Mouse (Mus musculus) megakaryocyte-erythroid progenitor cell, adult 5-6 weeks (primary cell): ENCODE data around the gene Hoxa9. TPM values are rescaled to one million over a fixed set of nuclear protein-coding genes. Genes with fewer than 3 reads are reported as not detected.

Experiments
- ATAC-seq: replicated peaks from 2 replicates; pipeline ENCODE4 v1.8.0; 2016; ENCODE audit warnings: mild to moderate bottlenecking, inconsistent platforms; ENCODE audit not compliant: severe bottlenecking, poor library complexity, low FRiP score, low TSS enrichment
- total RNA-seq, 2 experiments: library from RNA; stranded (forward) in 1 of 2; stranded (reverse) in 1 of 2; fragments of 200-1000, 215-1000 nt in 1 of 2; fragments of >200 nt in 1 of 2; fragmentation: Nextera tagmentation in 1 of 2; gene quantifications; 2 replicates each; pipeline ENCODE4 v1.2.3; 2014 to 2017

The Hoxa9 gene
- total RNA-seq (2014; fragmentation: Nextera tagmentation) (7.6 and 9.7 TPM in 2 replicates), total RNA-seq (2017) (10.3 and 27.1 TPM in 2 replicates)

DNA sequence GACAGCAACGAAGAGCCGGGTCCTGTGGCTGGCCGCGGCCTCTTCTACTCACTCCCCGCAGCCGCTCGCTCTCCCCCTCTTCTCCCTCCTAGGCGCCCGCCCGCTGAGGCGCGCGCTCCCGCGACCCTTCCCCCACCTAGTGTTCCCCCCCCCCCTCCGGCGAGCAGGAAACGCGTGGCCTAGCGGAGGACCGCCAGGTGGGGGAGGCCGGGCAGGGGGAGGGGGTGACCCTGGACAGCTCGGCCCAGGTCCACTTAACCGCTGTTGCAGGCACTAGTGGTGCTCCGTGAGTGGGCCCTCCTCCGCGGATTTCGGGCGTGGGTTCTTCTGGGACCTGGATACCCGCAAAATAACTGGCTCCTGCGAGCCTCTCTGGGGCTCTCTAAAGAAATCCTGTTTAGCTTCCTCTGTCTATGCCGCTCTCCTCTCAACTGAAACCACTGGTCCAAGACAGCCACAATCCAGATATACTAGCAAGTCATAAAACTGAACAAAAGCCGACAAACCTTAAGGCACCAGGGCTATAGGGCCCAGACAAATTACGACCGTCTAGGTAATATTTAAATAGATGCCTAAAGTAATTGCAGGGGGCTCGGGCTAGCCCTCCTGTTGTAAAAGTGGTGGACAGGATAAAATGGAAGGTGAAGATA is at the start of gene Hoxa9:
Gene Hoxa9, minus strand, starts transcription at position 574 of the 650 bp plus-strand sequence.
- no peak for ATAC-seq

DNA sequence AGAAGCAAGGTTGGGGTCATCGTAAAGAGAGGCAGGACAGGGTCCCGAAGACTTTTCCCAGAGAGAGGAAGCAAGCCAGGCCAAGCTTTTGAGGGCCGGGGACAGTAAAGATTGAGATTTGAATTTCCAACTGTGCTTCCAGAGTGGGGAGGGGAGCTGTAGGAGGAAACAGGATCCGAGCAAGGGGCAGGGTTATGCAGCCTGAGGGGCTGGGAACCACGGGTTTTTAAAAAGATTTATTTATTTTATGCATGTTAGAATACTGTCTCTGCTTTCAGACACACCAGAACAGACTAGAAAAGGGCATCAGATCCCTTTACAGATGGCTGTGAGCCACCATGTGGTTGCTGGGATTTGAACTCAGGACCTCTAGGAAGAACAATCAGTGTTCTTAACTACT is 46.0 kb upstream of the Hoxa9 start:
- ATAC-seq: no peak

DNA sequence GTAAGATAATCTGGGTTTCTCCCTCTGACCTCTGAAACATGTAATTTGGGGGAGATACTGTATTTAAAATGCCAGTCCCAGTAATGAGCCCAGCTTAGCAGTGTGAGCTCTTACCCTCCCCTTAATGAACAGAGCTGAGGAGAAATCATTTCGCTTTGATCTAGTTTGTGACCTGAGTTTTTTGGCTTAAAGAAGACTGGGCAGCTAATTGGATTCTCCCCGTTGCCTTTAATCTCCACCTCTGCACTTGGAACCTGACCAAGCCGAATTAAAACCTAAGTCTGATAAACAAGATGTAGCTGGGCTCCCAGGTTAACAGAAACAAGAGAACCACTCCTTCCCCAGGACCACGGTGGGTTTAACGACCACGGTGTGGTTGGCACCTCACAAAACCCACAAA is 45.5 kb upstream of the Hoxa9 start:
- ATAC-seq: no peak

DNA sequence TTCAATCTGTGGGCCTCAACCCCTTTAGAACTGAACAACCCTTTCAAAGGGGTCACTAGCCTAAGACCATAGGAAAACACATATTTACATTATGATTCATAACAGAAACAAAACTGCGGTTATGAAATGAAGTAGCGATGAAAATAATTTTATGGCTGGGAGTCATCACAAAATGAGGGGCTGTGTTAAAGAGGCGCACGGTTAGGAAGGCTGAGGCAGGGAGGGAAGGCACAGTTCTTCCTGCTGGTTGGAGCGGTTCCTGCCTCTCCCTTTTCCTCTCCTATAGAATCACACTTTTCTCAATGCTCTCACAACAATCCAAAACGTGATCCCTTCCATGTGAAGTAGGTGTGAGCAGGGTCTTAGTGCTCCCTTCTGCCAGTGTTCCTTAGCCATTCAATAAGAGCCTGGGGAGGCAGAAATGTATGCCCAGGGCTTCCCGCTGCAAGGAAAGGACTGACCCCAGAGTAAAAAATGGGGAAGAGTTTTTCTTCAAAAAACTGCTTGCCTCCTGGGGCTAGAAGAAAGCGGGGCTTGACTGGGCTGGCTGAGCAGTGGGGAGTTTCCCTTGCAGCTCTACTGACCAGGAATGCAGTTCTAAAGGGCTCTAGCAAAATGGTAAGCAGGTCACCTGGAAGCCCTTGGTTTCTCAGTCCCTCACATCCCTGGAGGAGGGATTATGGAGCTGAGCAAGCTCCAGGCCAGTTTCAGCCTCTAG is 44.8 kb upstream of the Hoxa9 start:
- ATAC-seq: no peak

DNA sequence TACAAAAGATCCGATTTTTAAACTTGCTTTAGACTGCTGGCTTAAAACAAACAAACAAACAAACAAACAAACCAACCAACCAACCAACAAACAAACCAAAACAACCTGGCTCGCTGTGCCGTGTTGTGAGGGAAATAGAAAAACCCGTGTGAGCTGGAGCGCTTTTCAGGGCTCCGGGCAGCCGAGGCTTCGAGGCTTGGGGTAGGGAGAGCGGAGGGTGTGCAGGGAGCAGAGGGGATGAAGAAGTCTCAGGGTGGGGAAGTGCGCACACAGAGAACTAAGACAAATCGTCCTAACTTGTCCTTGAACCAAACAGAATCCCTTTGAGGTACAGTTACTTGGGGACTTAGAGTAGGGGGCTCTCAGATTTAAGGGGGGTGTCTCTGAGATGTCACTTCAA is 43.7 kb upstream of the Hoxa9 start:
- ATAC-seq: no peak

DNA sequence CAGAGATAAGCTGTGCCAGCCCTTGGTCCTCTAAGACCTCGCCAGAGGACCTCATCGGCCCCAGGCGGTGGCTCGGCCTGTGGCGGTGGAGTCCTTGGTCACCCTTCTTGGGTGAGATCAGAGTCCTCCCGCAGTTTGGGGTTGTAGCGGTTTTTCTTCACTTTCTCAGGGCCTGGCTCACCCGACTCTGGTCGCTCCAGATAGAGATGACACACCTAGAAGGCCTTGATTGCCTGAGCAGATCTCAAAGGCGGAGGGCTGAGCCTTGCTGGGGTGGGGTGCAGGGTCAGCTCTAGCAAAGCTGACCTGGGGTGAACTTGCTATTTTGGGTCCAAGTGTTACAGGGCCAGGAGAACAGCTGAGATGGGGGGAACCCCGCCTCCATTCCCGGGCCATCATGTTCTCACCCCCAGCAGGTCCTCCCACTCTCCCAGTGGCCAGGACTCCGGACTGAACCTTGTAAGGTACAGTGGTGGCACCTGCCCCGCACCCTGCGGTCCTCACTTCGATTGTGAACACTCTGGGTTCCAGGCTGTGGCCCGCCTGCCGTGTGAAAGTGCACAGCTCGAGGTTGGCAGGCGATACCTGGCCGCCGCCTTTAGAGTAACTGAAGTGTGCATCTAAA is 42.9 kb upstream of the Hoxa9 start:
- no peak for ATAC-seq

DNA sequence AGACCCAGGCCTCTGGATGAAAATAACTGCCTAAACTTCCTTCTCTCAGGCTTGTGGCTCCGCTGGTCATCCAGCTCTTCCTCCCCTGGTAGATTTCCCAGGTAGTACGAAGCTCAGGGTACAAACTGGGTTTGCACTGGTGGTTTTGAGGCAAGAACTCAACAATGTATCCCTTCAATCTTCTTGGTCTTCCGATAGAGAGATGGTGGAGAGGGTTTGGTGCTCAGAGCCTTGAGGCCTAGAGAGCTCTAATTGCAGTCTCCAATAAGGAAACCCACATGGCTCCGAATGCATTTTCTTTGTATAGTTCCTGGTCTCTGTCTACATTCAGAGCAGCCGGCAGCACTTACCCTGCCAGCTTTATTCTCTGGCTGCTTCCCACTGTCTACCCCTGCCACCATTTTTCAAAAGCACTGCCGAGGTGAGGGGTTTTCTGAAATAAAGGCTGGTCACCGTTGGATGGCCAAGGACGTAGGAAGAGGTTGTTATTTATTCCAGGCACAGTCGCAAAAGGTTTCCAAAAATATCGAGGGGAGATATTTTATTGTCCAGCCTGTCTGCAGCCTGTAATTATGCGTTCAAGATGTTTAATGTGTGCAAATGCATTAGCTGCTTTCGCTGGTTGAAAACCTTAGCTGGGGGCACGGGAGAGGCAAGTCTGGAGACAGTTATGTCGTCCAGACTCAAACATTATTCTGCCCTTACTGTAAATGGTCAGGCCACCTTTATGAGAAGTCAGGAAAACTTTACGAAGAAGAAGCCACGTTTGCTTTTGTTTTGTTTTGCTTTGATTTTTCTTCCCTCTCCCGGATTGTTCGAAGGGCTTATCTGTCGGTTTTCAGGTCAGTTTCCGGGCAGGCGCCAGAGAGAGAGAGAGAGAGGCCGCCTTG is 42.1 kb upstream of the Hoxa9 start:
- no peak for ATAC-seq

DNA sequence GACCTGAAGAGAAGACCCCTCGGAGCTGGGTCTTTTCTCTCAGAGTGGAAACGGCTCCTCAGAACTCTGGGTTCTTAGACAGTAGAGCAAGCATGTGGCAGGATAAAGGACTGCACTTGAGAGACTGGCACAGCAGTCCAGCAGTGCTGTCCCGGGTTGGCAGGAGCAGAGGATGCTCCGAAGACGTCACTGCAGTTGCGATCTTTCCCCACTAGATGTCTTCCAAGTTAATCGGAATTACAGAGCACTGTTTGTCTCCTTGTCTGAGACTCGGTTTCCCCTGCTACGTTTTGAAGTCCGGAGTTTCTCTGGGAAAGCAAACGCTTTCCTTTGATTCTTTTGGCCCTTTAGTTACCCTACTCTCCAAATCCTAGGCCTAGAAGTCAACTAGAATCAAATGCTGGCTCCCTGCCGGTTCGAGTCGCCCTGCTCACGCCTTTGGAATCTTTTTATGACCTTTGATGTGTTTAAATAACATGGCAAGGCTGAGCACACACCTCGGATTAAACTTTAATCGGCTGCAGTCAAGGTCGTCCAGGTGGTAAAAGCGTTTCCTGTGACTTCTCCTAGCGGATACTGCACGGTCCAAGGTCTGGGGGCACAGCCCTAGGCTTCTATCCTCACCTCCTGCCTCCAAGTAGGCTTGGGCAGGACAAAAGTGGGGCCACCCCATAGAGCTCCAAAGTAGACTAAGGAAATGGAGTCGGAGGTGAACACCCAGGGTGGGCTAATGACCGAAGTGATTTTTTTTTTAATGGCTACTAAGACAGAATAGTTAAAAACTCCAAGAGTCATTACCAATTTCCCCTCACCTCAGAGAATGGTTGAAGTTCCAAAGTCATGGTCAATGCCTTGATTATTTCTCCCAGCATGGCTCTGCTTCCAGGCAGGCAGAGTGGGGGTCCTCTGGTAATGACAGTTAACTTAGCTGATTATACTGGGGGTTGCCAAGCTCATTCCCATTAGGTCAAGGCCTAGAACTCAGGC is 39.9 kb upstream of the Hoxa9 start:
- peak; percentile 86 for ATAC-seq

DNA sequence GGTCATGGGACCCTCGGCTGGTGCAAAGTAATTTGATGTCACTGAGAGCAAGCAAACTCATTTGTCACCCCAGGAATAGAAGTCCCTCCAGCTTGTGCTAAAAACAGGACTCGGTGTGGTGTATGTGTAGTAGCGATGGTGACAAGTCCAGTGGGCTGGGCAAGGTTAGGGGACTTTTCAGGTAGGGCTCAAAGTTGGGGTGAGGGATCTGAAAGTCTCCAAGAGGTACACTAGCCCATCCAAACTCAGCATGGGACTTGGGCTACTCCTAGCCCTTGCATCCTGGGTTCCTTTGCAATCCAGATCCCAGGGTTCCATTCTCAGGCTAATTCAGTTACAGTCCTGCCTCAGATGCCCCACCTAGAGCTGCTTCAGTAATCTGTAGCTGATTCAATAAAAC is 37.9 kb upstream of the Hoxa9 start:
- ATAC-seq: no peak

DNA sequence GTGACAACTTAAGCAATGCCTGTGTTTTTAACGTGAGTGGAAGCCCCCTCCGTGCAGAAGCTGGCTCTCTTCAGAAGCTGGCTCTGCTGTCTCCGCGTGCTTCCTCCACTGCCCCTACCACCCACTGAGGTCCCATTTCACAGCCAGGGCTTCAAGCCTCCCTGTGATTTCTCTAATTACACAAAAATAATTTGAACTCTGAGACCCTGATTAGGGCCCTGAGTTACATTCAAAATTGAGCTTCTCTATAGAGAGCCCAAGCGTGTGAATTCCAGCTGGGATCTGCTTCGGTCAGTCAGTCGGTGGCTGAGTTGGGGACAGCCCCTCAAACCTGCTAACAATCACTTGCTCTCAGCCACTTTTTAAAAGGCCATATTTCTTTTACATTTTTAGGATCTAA is 37.5 kb upstream of the Hoxa9 start:
- no peak for ATAC-seq

DNA sequence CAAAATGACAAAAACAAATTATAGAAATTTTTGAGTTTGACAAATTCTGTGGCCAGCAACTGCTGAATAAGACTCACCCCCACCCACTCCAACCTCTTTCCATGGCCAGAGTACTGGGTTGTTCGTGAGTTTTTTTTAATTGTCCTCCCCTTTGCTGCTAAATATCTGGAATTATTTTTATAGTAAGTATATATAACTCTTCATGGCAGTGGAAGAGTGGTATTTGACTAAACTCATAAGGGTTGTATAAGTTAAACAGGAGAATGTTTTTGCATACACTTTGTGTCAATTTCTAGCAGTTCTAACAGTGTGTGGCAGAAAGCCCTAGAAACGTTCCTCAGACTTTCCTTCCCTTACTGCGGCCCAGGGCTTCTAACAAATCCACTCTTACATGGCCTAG is 36.8 kb upstream of the Hoxa9 start:
- no peak for ATAC-seq

DNA sequence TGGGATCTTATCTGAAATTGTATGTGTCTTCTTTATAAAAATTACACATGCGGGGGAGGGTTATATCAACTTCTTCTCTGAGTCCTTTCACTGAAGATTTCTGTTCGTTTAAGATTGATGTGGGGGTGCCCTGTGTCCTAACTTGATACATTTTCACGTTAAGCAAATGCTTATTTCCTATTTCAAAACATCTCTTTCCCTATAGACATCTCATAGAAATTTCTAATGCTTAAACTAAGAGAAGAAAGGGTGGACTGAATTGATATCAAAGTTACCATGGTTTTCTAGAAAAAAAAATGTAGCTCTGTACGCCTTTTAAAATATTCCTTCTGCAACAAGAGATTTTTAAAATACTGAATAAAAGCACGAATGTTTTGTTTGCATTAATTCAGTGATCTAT is 36.3 kb upstream of the Hoxa9 start:
- no peak for ATAC-seq

DNA sequence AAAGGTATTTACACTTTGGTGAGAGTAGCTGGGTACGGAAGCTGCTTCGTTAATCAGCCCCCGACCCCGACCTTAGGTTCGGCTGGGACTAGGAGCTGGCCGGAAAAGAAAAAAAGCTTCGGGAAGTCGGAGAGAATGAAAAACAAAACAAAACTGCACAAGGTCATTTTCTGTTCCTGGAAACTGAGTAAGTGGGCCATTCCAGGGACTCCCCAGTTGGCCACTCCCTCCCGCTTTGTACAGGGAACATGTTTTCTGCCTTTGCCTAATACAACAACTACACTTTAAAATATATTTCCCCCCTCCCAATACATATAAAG is 35.7 kb upstream of the Hoxa9 start:
- no peak for ATAC-seq

DNA sequence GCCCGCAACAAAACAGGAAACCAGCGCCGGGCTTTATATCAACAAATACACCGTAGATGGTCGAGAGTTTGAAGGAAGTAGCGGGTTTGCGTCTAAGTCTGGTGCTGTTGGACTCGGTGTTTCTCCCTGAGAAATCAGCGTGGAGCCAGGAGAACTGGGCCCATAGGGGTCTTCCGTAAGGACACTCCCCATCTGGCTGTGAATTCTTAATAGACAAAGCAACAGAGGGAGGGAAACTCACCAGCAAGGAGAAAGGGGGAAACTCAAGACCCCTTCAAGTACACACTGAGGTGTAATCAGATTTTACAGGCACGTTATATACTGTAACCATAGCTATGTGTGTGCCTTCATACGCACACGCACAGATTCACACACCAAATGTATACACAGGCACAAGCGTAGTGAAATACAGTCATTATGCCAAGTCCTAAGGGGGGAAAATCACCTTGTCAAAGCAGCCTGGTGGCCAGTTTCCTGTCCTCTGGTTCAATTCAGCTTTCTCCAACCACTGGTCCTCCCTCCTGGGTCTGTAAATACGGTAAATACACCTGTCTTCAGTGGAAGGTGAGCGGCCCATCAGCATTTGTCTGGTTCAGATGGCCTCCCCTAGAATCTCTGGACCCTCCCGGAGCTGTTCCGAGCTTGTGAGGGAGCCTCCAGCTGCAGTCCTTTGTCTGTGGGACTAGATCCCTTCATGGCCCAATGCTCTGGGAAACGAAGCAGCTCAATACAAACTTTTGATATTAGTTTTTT is 35.2 kb upstream of the Hoxa9 start:
- no peak for ATAC-seq

DNA sequence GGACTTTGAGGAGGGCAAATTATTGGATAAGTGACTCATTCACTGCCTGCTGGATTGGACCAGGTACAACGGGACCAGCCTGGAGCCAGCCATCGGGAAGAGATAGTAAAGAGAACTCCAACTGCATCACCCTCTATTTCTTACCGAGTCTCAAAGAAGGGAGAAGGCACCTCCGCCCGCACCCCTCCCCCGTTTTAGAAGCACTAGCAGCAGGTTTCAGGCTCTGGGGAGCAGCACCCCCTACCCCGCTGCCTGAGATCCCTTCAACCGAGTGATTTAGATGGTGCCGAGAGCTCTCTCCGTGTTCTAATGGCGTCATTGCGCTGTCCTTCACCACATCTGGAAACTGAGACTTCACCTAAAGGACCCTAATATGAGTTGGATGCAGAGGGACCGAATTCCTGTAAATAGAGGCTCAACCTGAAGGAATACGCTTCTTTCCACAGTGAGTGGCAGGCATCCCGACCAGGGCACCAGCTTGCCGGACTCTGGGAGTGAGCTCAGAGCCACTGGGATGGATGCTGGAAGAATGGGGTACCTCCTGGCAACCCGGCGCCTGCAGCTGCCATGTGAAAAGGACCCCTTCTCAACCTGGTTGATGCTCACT is 34.5 kb upstream of the Hoxa9 start:
- no peak for ATAC-seq

DNA sequence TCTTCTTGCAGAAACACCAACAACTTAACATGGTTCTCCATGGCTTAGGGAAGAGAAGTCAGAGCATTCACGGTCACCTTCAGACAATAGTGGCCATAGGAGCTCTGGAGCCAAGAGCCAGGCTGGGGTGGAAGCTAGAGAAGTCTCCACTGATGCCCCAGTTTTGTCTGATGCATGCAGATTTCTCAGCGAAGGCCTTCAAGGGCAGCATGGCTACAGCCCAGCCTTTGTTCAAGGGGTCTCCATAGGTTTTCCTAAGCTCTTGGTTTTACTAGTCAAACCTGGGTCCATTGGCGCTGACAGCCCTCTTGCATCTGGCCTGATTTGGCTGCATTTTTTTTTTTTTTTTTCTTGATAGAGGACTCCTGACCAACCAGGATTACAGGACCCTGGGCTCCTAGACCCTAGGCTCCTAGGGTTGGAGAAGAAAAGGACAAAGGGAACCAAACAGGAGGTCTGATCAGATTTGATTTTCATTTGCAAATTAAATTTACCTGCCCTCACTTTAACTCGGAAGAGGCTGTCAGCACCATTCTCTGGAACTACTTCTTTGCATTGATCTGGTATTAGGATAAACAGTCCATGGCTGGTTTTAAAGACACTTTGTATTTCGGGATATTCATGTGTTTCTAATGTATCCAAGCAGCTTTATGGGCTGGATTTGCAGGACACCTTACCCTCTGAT is 33.4 kb upstream of the Hoxa9 start:
- ATAC-seq: no peak

DNA sequence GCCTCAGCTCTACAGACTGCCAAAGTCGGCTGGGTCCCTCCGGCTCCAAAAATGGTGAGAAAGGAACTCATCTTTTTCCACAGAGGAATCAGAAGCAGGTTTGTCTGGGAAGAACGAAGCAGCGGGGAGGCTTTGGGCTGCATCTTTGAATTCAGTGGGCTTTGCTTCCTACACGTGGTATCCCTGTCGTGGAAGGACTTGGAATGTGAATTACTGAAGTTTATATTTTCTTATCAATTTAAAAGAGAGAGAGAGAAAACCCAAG is 32.4 kb upstream of the Hoxa9 start:
- no peak for ATAC-seq
